Mouse (Mus musculus): ENCODE measurements around the gene Eml1. TPM values are rescaled to one million over a fixed set of nuclear protein-coding genes. Genes with fewer than 3 reads are reported as not detected.
"Not testable (repeated sequence)": the region's sequence is repeated elsewhere in the genome, so short reads cannot be mapped to it uniquely, and the experiment has no call there.

Eml1 gene
- polyA plus RNA-seq, 1 experiment from 2014 or later = 63.7 TPM

DNA sequence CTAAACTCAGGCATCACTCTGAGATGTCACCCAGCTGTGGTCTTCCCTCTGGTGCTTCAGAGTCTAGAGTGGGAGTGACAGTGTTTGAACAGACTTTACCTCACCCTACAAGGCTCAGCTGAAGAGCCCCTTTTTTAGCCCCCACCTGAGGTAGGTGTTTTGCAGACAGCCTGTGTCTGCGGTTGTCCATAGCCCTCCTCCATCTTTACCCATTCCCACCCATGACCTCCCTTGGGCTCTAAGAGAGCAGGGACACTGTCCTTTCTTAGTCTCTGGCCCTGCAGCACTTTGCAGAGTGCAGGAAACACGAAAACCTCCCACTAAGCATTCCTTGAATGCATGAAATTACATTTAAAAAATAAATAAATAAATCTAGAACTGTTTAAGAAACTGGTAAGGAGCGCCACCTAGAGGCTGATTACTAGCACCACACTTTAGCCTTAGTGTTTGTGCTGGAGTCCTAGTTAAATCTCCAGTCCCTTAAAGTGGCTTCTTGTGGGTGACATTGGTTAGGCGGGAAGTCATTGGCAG is 123.3 kb downstream of the Eml1 start:
- no peak overlapping the region for H3K27ac ChIP-seq
- ATAC-seq = peak; percentile 58
- WGBS = 29% methylated on average over 4 of the region's 4 CpGs

DNA sequence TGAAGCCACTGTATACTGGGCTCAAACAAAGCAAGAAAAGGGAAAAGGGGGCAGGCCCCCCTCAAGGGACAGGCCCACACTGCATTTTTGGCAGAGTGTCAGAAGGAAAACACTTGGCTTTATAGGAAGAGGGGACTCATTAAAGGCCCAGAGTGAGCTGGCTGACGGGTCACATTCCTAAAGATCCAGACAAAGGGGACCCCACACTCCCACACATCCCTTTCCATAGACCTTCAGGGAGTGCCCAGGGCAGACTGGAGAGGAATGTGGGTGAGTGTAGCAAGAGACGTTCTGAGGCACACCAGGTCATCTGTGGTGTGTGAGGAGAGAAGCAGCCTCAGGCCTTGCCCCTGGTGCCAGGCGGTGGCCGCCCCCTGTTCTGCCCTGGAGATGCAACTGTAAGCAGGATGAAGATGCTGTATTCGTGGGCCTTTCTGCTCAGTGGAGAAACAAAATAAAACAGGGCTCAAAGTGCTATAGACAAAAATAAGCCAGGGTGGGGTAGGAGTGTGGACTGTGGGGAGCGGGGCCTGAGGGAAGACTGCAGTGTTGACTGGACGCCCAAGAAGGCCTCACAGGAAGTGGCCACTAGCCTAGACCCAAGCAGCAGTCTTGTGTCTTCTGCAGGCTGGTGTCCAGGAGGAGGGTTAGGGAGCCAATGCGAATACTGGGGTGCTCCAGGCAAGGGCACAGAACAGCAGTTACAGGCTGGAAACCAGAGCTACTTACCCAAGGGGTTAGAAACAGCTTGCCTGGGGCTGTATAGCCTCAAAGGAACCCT is 124.9 kb downstream of the Eml1 start:
- no peak for ATAC-seq
- 0 out of 2 replicates have a peak overlapping the region, but pooled peaks have one; percentile 28 for H3K27ac ChIP-seq
- no peak overlapping the region for H3K4me2 ChIP-seq (replicated peaks)
- no peak overlapping the region for H3K9ac ChIP-seq
- no peaks in the 10 kb centered on the region for H3K9me3 ChIP-seq
- WGBS = 58% methylated on average over 8 of the region's 8 CpGs
- no peaks in the 10 kb centered on the region for H3K36me3 ChIP-seq
- H3K27me3 ChIP-seq (replicated peaks) = no peaks in the 10 kb centered on the region
- H3K4me1 ChIP-seq (replicated peaks) = peaks cover 17% of the 10 kb centered on the region
- no peak overlapping the region for H3K4me3 ChIP-seq (replicated peaks)

More for the DNA sequence above, 123.3 kb downstream of the Eml1 start:
- no peak overlapping the region for H3K9ac ChIP-seq
- H3K36me3 ChIP-seq = no peaks in the 10 kb centered on the region
- no peak overlapping the region for H3K4me3 ChIP-seq (replicated peaks)
- H3K9me3 ChIP-seq = no peaks in the 10 kb centered on the region
- H3K4me2 ChIP-seq (replicated peaks) = no peak overlapping the region
- H3K4me1 ChIP-seq (replicated peaks) = peaks cover 17% of the 10 kb centered on the region
- no peaks in the 10 kb centered on the region for H3K27me3 ChIP-seq (replicated peaks)

DNA sequence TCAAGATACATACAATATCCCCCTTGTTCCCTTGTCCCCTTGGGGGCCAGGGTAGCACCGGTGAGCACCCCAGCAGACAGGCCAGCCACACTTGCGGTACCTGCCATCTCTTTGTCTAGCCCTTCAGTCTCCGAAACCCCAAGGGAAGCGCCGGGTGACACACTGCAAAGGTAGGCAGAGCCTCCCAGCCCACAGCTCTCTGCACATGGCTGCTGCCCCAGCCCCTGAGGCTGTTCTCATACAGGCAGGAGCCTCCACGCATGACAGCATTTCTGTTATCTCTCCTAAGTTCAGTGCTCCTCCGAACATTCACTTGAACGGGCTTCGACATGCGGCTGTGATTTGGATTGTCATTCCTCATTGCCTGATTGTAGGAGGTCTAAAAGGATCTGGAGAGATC is 132.3 kb downstream of the Eml1 start:
- H3K4me1 ChIP-seq (replicated peaks) = no peaks in the 10 kb centered on the region
- peak overlapping the region; percentile 30 for H3K4me2 ChIP-seq (replicated peaks)
- H3K36me3 ChIP-seq = no peaks in the 10 kb centered on the region
- no peaks in the 10 kb centered on the region for H3K27me3 ChIP-seq (replicated peaks)
- no peak overlapping the region for H3K9ac ChIP-seq
- 61% methylated on average over 10 of the region's 10 CpGs for WGBS
- no peak overlapping the region for H3K27ac ChIP-seq
- H3K4me3 ChIP-seq (replicated peaks) = no peak overlapping the region
- H3K9me3 ChIP-seq = no peaks in the 10 kb centered on the region
- ATAC-seq = no peak

DNA sequence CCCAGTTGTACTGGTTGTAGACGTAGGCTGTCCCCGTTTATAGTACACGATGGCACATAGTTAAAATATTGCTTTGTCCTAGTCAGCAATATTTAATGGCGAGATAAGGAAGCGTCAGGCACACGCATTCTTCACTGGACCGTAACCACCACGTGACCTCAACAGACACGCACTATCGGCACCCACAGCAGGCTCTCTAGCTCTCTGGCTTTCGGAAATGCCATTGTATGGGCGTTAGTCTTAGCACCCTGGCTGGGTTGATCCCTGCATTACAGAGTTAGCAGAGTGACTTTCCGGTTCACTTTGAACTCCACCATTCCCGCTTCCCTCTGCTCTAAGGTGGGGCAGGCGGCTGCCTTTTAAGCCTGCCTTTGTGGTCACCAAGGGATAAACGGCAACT is 132.8 kb downstream of the Eml1 start:
- no peak for ATAC-seq
- no peak overlapping the region for H3K27ac ChIP-seq
- no peak overlapping the region for H3K4me3 ChIP-seq (replicated peaks)
- no peaks in the 10 kb centered on the region for H3K4me1 ChIP-seq (replicated peaks)
- H3K27me3 ChIP-seq (replicated peaks) = no peaks in the 10 kb centered on the region
- peak overlapping the region; percentile 30 for H3K4me2 ChIP-seq (replicated peaks)
- H3K9ac ChIP-seq = no peak overlapping the region
- no peaks in the 10 kb centered on the region for H3K36me3 ChIP-seq
- WGBS = 45% methylated on average over 16 of the region's 16 CpGs
- no peaks in the 10 kb centered on the region for H3K9me3 ChIP-seq

DNA sequence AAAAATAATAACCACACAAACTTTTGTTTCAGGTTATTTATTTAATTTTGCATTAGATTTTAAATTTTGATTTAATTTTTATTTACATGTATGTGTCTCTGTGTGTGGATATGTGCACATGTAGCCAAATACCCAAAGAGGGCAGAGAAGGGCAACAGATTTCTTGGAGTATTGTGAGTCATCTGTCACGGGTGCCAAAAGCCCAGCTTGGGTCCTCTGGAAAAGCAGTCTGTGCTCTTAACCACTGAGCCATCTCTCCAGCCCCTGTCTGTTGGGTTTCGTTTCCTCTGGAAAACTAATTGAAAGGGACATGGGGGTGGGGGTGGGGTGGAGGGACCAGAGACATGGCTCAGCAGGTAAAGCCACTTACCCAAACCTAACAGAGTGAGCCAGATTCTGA is 135.1 kb downstream of the Eml1 start:
- H3K27me3 ChIP-seq (replicated peaks) = no peaks in the 10 kb centered on the region
- ATAC-seq = no peak
- H3K9me3 ChIP-seq = no peaks in the 10 kb centered on the region
- H3K9ac ChIP-seq = no peak overlapping the region
- H3K4me2 ChIP-seq (replicated peaks) = no peak overlapping the region
- WGBS = 84% methylated on average over 2 of the region's 2 CpGs
- H3K36me3 ChIP-seq = no peaks in the 10 kb centered on the region
- H3K4me1 ChIP-seq (replicated peaks) = peaks cover 3% of the 10 kb centered on the region; the same call in 1 of the 2 replicates
- H3K27ac ChIP-seq = no peak overlapping the region
- H3K4me3 ChIP-seq (replicated peaks) = no peak overlapping the region

DNA sequence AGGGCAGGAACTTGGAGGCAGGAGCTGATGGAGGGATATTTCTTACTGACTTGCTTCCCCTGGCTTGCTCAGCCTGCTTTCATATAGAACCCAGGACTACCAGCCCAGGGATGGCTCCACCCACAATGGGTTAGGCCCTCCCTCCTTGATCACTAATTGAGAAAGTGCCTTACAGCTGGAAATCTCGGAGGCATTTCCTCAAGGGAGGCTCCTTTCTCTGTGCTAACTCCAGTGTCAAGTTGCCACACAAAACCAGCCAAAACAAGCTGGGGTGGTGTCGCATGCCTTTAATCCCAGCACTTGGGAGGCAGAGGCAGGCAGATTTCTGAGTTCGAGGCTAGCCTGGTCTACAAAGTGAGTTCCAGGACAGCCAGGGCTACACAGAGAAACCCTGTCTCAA is 136.3 kb downstream of the Eml1 start:
- ATAC-seq; H3K4me3 ChIP-seq (replicated peaks); H3K27ac ChIP-seq; H3K36me3 ChIP-seq; H3K4me1 ChIP-seq (replicated peaks); H3K9me3 ChIP-seq; H3K4me2 ChIP-seq (replicated peaks); H3K9ac ChIP-seq; H3K27me3 ChIP-seq (replicated peaks): not testable (repeated sequence)
- WGBS = 76% methylated on average over 3 of the region's 3 CpGs

DNA sequence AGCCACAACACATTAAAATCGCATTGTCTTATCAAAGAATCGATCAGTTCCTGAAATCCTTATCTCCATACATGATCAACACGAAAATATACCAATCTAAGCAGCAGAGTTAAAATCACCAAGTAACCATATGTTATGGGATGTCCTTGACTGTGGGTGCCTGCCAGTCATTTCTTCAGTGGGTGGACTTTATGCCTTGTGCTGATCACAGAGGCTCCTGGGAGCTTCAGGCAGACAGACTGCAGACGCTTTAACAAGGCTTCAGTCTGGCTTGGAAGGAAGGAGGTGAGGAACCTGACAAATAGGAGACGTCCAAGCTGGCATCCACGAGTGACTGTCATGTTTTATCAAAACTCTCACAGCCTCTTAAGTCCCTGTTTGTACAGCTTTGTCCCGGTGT is 139.8 kb downstream of the Eml1 start:
- Histone ChIP-seq H3K4me3 (replicated peaks) (no peak overlapping the region), H3K27me3 (replicated peaks) (no peaks in the 10 kb centered on the region), H3K9me3 (no peaks in the 10 kb centered on the region), H3K36me3 (peaks cover 7% of the 10 kb centered on the region; the same call in 1 of the 2 replicates), H3K4me2 (replicated peaks) (no peak overlapping the region), H3K9ac (no peak overlapping the region), H3K27ac (no peak overlapping the region), H3K4me1 (replicated peaks) (peaks cover 5% of the 10 kb centered on the region; the same call in 1 of the 2 replicates)
- no peak for ATAC-seq
- 59% methylated on average over 7 of the region's 7 CpGs for WGBS

DNA sequence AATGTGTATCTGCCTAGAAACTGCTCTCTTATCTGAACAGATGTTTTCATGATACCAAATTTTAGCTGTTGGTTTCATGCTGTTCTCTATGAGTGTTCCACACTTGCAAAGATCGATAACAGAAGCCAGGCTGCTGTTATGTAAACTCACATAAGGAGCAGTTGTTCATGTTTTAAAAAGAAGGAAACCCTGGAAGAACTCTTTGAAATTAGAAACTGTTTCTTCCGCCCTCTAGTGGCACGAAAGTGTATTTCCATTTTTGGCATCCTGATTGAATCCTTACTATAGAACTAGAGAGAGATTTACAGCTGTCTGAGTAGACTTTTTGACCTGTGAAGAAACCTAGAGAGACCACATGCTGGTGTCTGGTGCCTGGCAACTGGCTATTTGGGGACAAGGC is 140.3 kb downstream of the Eml1 start:
- peaks cover 5% of the 10 kb centered on the region; the same call in 1 of the 2 replicates for H3K4me1 ChIP-seq (replicated peaks)
- no peak overlapping the region for H3K4me3 ChIP-seq (replicated peaks)
- no peaks in the 10 kb centered on the region for H3K27me3 ChIP-seq (replicated peaks)
- no peak for ATAC-seq
- H3K9me3 ChIP-seq = no peaks in the 10 kb centered on the region
- no peak overlapping the region for H3K9ac ChIP-seq
- peaks cover 7% of the 10 kb centered on the region; the same call in 1 of the 2 replicates for H3K36me3 ChIP-seq
- H3K27ac ChIP-seq = no peak overlapping the region
- under 1% methylated on average over 3 of the region's 3 CpGs for WGBS
- H3K4me2 ChIP-seq (replicated peaks) = no peak overlapping the region

DNA sequence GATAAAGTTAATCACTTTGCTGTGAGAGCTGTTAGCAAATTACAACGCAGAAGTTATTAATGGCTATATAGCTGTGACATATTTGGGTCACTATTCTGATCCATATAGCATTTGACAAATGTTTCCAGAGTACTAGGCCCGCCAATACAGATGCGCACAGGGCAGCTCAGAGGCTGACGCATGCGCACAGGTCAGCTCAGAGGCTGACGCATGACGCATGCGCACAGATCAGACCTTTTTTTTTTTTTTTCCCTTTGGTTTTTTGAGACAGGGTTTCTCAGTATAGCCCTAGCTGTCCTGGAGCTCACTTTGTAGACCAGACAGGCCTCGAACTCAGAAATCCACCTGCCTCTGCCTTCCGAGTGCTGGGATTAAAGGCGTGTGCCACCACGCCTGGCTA is 144.7 kb downstream of the Eml1 start:
- Histone ChIP-seq H3K4me2 (replicated peaks) (no peak overlapping the region), H3K9ac (no peak overlapping the region), H3K36me3 (peaks cover 7% of the 10 kb centered on the region; the same call in 1 of the 2 replicates), H3K4me3 (replicated peaks) (no peak overlapping the region), H3K27me3 (replicated peaks) (no peaks in the 10 kb centered on the region), H3K9me3 (no peaks in the 10 kb centered on the region), H3K4me1 (replicated peaks) (peaks cover 5% of the 10 kb centered on the region; the same call in 1 of the 2 replicates), H3K27ac (no peak overlapping the region)
- ATAC-seq = no peak
- WGBS = 92% methylated on average over 12 of the region's 12 CpGs

DNA sequence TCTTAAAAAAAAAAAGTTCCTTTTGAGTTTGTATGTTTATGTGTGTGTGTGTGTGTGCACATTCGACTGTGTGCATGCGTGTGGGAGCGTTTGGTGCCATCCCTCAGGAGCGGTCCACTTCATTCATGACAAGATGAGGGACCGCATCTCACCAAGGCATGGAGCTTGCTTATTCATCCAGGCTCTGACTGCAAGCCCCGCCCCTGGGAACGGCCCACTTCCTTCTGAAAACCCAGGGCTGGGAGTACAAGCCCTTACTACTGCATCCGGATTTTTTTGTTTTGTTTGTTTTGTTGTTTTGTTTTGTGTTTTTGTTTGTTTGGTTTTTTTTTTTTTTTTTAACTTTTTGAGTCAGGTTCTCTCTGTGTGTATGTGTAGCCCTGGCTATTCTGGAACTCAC is 148.6 kb downstream of the Eml1 start:
- Histone ChIP-seq H3K27me3 (replicated peaks) (no peaks in the 10 kb centered on the region), H3K9me3 (no peaks in the 10 kb centered on the region), H3K9ac (no peak overlapping the region), H3K4me1 (replicated peaks) (no peaks in the 10 kb centered on the region), H3K4me2 (replicated peaks) (no peak overlapping the region), H3K36me3 (peaks cover 12% of the 10 kb centered on the region; the same call in 1 of the 2 replicates), H3K4me3 (replicated peaks) (no peak overlapping the region), H3K27ac (no peak overlapping the region)
- no peak for ATAC-seq
- WGBS = 67% methylated on average over 8 of the region's 8 CpGs

DNA sequence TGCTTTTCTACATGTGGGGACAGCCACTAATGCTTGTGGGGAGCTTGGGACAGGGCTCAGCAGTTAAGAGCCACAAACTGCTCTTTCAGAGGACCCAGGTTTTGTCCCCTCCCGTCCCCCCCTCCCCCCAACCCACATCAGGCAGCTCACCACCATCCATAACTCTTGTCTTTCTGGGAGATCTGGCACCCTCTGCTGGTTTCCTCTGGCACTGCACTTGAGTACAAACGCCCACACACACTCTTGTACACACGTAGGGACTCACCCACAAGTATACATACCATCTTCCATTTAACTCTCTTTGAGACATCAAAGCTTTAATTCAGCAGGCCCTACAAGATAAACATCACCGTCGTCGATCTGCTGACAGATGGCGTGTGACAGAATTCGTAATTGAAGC is 158.5 kb downstream of the Eml1 start:
- H3K36me3 ChIP-seq = peaks cover 5% of the 10 kb centered on the region; the same call in 1 of the 2 replicates
- ATAC-seq = no peak
- WGBS = 55% methylated on average over 8 of the region's 8 CpGs
- no peaks in the 10 kb centered on the region for H3K9me3 ChIP-seq
- no peak overlapping the region for H3K9ac ChIP-seq
- H3K27me3 ChIP-seq (replicated peaks) = no peaks in the 10 kb centered on the region
- H3K27ac ChIP-seq = no peak overlapping the region
- H3K4me3 ChIP-seq (replicated peaks) = no peak overlapping the region
- H3K4me1 ChIP-seq (replicated peaks) = 0 out of 2 replicates have a peak, but pooled peaks cover 3% of the 10 kb centered on the region
- H3K4me2 ChIP-seq (replicated peaks) = no peak overlapping the region

DNA sequence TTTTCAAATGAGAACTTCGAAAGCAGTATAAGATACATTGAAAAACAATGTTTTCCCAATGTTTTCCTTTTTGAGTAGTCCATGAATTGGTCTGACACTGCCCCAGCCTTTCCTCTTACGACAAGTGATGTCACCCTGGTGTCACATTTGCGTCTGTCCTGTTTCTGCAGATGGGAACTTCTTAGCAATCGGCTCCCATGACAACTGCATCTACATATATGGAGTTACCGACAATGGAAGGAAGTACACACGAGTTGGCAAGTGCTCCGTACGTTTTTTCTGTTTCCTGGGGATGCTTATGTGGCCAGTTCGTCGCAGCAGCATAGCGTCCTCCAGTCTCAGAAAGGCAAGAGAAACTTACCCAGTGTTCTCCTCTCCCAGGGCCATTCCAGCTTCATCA is 163.7 kb downstream of the Eml1 start:
- H3K27ac ChIP-seq = no peak overlapping the region
- H3K9ac ChIP-seq = no peak overlapping the region
- H3K9me3 ChIP-seq = no peaks in the 10 kb centered on the region
- H3K4me1 ChIP-seq (replicated peaks) = 0 out of 2 replicates have a peak, but pooled peaks cover 3% of the 10 kb centered on the region
- peaks cover 4% of the 10 kb centered on the region; the same call in 1 of the 2 replicates for H3K36me3 ChIP-seq
- H3K4me3 ChIP-seq (replicated peaks) = no peak overlapping the region
- H3K4me2 ChIP-seq (replicated peaks) = no peak overlapping the region
- no peak for ATAC-seq
- no peaks in the 10 kb centered on the region for H3K27me3 ChIP-seq (replicated peaks)
- 79% methylated on average over 11 of the region's 11 CpGs for WGBS

DNA sequence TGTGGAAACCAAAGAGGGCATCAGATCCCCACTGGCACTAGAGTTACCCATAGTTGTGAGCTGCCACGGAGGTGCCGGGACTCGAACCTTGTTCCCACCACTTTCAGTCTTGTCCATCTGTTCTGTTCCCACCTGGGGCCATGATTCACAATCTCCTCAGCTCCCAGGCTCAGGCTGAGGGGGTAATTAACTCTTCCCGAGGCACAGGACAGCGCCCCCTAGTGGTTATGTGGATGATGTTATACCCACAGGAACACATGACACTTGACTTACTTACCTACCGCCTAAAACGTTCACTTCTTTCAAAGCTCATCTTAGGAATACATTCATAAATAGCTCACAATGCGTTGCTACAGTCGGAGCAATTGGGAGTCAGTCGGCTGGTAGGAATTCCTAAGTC is 165.7 kb downstream of the Eml1 start:
- Histone ChIP-seq H3K9ac (no peak overlapping the region), H3K9me3 (no peaks in the 10 kb centered on the region), H3K27me3 (replicated peaks) (no peaks in the 10 kb centered on the region), H3K4me2 (replicated peaks) (no peak overlapping the region), H3K4me3 (replicated peaks) (no peak overlapping the region), H3K36me3 (peaks cover 4% of the 10 kb centered on the region; the same call in 1 of the 2 replicates), H3K27ac (no peak overlapping the region), H3K4me1 (replicated peaks) (0 out of 2 replicates have a peak, but pooled peaks cover 3% of the 10 kb centered on the region)
- ATAC-seq = no peak
- 70% methylated on average over 10 of the region's 10 CpGs for WGBS
